Mouse (Mus musculus): Measurements from ENCODE around the gene Wdr41. TPM values are rescaled to one million over a fixed set of nuclear protein-coding genes. Genes with fewer than 3 reads are reported as not detected.

The Wdr41 gene
- polyA plus RNA-seq, 1 experiment from 2014 or later: 24.3 TPM

- Histone ChIP-seq H3K9ac (replicated peaks; ENCODE audit: low read depth, low read length) (no peak overlapping the region), H3K4me1 (ENCODE audit: control insufficient read depth, insufficient read depth, low read length) (0 out of 2 replicates have a peak, but pooled peaks cover 4% of the 10 kb centered on the region), H3K4me3 (ENCODE audit: low read depth, low read length) (no peak overlapping the region), H3K9me3 (ENCODE audit: control insufficient read depth, low read depth, low read length) (no peaks in the 10 kb centered on the region), H3K27ac (ENCODE audit: low read length) (no peak overlapping the region), H3K4me2 (replicated peaks; ENCODE audit: low read depth, low read length) (no peak overlapping the region), H3K36me3 (ENCODE audit: control insufficient read depth, insufficient read depth, low read length) (no peaks in the 10 kb centered on the region; the same call in 1 of the 2 replicates), H3K27me3 (ENCODE audit: control insufficient read depth, insufficient read depth, low read length) (no peaks in the 10 kb centered on the region)
- 82% methylated on average over 6 of the region's 6 CpGs for WGBS
- no peak for ATAC-seq (ENCODE audit: insufficient number of reproducible peaks, insufficient read depth, low FRiP score, low read depth)
Observed at GRCm38 (mm10) chr13:95019345-95019744, 43.2 kb downstream of the Wdr41 start.

DNA sequence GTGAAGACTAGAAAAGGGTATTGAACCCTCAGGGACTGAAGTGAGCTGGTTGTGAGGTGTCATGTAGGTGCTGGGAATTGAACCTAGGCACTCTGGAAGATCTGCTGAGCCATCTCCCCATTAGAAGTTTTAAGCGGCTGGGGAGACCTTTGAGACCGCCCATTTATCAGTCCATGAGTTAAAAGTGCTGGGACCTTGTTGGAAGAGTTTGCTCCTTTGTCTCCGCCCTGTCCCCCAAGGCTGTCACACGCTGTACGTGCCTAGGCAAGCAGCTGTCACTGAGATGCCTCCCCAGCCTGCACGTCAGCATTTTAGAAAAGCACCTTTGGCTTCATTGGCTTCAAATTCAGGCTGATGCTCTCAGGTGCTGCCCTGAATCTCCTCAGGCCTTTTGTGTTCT lies 44.1 kb downstream of the Wdr41 start:
- no peak overlapping the region for H3K4me2 ChIP-seq (replicated peaks; ENCODE audit: low read depth, low read length)
- H3K4me1 ChIP-seq (ENCODE audit: control insufficient read depth, insufficient read depth, low read length): 0 out of 2 replicates have a peak, but pooled peaks cover 4% of the 10 kb centered on the region
- no peaks in the 10 kb centered on the region for H3K27me3 ChIP-seq (ENCODE audit: control insufficient read depth, insufficient read depth, low read length)
- no peak overlapping the region for H3K9ac ChIP-seq (replicated peaks; ENCODE audit: low read depth, low read length)
- H3K36me3 ChIP-seq (ENCODE audit: control insufficient read depth, insufficient read depth, low read length): no peaks in the 10 kb centered on the region; the same call in 1 of the 2 replicates
- no peak for ATAC-seq (ENCODE audit: insufficient number of reproducible peaks, insufficient read depth, low FRiP score, low read depth)
- H3K4me3 ChIP-seq (ENCODE audit: low read depth, low read length): no peak overlapping the region
- no peak overlapping the region for H3K27ac ChIP-seq (ENCODE audit: low read length)
- 81% methylated on average over 6 of the region's 6 CpGs for WGBS
- no peaks in the 10 kb centered on the region for H3K9me3 ChIP-seq (ENCODE audit: control insufficient read depth, low read depth, low read length)

GRCm38 (mm10) chr13:95030828-95031227 lies 54.7 kb downstream of the Wdr41 start:
- 93% methylated on average over 6 of the region's 6 CpGs for WGBS
- no peak overlapping the region for H3K4me2 ChIP-seq (replicated peaks; ENCODE audit: low read depth, low read length)
- no peak for ATAC-seq (ENCODE audit: insufficient number of reproducible peaks, insufficient read depth, low FRiP score, low read depth)
- no peaks in the 10 kb centered on the region for H3K4me1 ChIP-seq (ENCODE audit: control insufficient read depth, insufficient read depth, low read length)
- no peaks in the 10 kb centered on the region for H3K36me3 ChIP-seq (ENCODE audit: control insufficient read depth, insufficient read depth, low read length)
- H3K27ac ChIP-seq (ENCODE audit: low read length): no peak overlapping the region
- H3K4me3 ChIP-seq (ENCODE audit: low read depth, low read length): no peak overlapping the region
- H3K27me3 ChIP-seq (ENCODE audit: control insufficient read depth, insufficient read depth, low read length): no peaks in the 10 kb centered on the region
- H3K9ac ChIP-seq (replicated peaks; ENCODE audit: low read depth, low read length): no peak overlapping the region
- no peaks in the 10 kb centered on the region for H3K9me3 ChIP-seq (ENCODE audit: control insufficient read depth, low read depth, low read length)

- H3K9ac ChIP-seq (replicated peaks; ENCODE audit: low read depth, low read length): no peak overlapping the region
- no peak overlapping the region for H3K4me3 ChIP-seq (ENCODE audit: low read depth, low read length)
- ATAC-seq (ENCODE audit: insufficient number of reproducible peaks, insufficient read depth, low FRiP score, low read depth): no peak
- H3K27ac ChIP-seq (ENCODE audit: low read length): no peak overlapping the region
- H3K9me3 ChIP-seq (ENCODE audit: control insufficient read depth, low read depth, low read length): no peaks in the 10 kb centered on the region
- no peaks in the 10 kb centered on the region for H3K36me3 ChIP-seq (ENCODE audit: control insufficient read depth, insufficient read depth, low read length)
- no peaks in the 10 kb centered on the region for H3K4me1 ChIP-seq (ENCODE audit: control insufficient read depth, insufficient read depth, low read length)
- WGBS: 81% methylated on average over 17 of the region's 17 CpGs
- no peaks in the 10 kb centered on the region for H3K27me3 ChIP-seq (ENCODE audit: control insufficient read depth, insufficient read depth, low read length)
- no peak overlapping the region for H3K4me2 ChIP-seq (replicated peaks; ENCODE audit: low read depth, low read length)
Observed at GRCm38 (mm10) chr13:95032127-95032831, 56.1 kb downstream of the Wdr41 start.

DNA sequence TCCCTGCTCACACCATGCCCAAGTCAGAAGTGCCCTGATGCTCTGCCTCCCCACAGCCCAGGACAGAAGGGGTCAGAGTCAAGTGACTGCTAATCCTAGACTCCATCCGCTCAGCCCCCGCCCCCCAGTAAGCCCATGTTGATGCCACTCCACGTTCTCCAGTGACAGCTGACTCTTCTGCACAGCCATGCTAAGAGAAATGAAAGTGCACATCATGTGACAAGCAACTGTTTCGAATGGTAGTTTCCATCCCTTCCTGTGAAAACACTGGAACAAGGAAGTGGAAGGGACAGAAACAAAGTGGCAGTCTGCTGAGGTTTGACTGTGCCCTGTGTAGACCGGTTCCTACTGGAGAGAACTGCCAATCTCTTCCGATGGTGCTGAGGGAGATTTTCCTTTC lies 56.8 kb downstream of the Wdr41 start:
- 75% methylated on average over 6 of the region's 6 CpGs for WGBS

DNA sequence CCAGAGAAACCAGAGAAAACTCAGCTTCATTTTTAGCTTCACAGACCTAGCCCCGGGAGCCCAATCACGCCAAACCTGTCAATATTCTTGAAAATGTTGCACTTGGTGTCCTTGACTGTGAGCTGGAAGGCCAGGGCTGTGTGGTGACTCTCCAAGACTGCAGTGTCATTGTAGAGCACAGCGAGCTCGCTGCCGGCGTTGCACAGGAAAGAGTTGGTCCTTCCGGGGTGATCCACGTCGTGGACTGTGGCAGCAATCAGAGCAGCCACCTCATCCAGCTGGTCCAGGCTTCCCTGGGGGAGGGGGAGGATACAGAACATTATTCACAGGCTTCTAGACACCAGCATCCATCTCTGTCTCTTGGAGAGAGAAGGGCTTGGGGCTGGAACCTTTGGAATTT lies 58.0 kb downstream of the Wdr41 start:
- Histone ChIP-seq H3K9me3 (ENCODE audit: control insufficient read depth, low read depth, low read length) (no peaks in the 10 kb centered on the region), H3K4me2 (replicated peaks; ENCODE audit: low read depth, low read length) (no peak overlapping the region), H3K36me3 (ENCODE audit: control insufficient read depth, insufficient read depth, low read length) (no peaks in the 10 kb centered on the region), H3K27ac (ENCODE audit: low read length) (no peak overlapping the region), H3K27me3 (ENCODE audit: control insufficient read depth, insufficient read depth, low read length) (no peaks in the 10 kb centered on the region), H3K4me3 (ENCODE audit: low read depth, low read length) (no peak overlapping the region), H3K9ac (replicated peaks; ENCODE audit: low read depth, low read length) (no peak overlapping the region), H3K4me1 (ENCODE audit: control insufficient read depth, insufficient read depth, low read length) (no peaks in the 10 kb centered on the region)
- WGBS: 55% methylated on average over 9 of the region's 9 CpGs
- no peak for ATAC-seq (ENCODE audit: insufficient number of reproducible peaks, insufficient read depth, low FRiP score, low read depth)

More for the DNA sequence above, 56.8 kb downstream of the Wdr41 start:
- Histone ChIP-seq H3K27ac (ENCODE audit: low read length) (no peak overlapping the region), H3K9me3 (ENCODE audit: control insufficient read depth, low read depth, low read length) (no peaks in the 10 kb centered on the region), H3K36me3 (ENCODE audit: control insufficient read depth, insufficient read depth, low read length) (no peaks in the 10 kb centered on the region), H3K27me3 (ENCODE audit: control insufficient read depth, insufficient read depth, low read length) (no peaks in the 10 kb centered on the region), H3K9ac (replicated peaks; ENCODE audit: low read depth, low read length) (no peak overlapping the region), H3K4me2 (replicated peaks; ENCODE audit: low read depth, low read length) (no peak overlapping the region), H3K4me3 (ENCODE audit: low read depth, low read length) (no peak overlapping the region), H3K4me1 (ENCODE audit: control insufficient read depth, insufficient read depth, low read length) (no peaks in the 10 kb centered on the region)
- ATAC-seq (ENCODE audit: insufficient number of reproducible peaks, insufficient read depth, low FRiP score, low read depth): no peak

GRCm38 (mm10) chr13:95034715-95035114 lies 58.6 kb downstream of the Wdr41 start:
- Histone ChIP-seq H3K4me3 (ENCODE audit: low read depth, low read length) (no peak overlapping the region), H3K27ac (ENCODE audit: low read length) (no peak overlapping the region), H3K9ac (replicated peaks; ENCODE audit: low read depth, low read length) (no peak overlapping the region), H3K4me1 (ENCODE audit: control insufficient read depth, insufficient read depth, low read length) (no peaks in the 10 kb centered on the region), H3K4me2 (replicated peaks; ENCODE audit: low read depth, low read length) (no peak overlapping the region), H3K36me3 (ENCODE audit: control insufficient read depth, insufficient read depth, low read length) (no peaks in the 10 kb centered on the region), H3K9me3 (ENCODE audit: control insufficient read depth, low read depth, low read length) (no peaks in the 10 kb centered on the region), H3K27me3 (ENCODE audit: control insufficient read depth, insufficient read depth, low read length) (no peaks in the 10 kb centered on the region)
- ATAC-seq (ENCODE audit: insufficient number of reproducible peaks, insufficient read depth, low FRiP score, low read depth): no peak
- 65% methylated on average over 2 of the region's 2 CpGs for WGBS

DNA sequence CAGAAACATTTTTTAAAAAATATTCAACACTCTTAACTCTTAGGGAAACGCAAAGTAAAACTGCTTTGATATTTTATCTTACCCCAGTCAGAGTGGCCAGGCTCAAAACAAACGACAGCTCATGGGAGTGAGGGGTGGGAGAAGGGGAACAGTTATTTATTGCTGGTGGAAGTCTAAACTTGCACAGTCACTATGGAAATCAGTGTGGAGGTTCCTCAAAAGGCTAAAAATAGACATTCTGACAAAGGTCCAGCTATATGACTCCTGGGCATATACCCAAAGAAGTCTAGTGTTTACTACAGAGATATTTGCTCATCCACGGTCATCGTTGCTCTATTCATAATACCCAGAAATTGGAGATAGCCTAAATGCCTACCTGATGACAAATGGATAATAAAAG lies 62.1 kb downstream of the Wdr41 start:
- Histone ChIP-seq H3K27ac (ENCODE audit: low read length) (no peak overlapping the region), H3K4me2 (replicated peaks; ENCODE audit: low read depth, low read length) (no peak overlapping the region), H3K4me1 (ENCODE audit: control insufficient read depth, insufficient read depth, low read length) (no peaks in the 10 kb centered on the region), H3K4me3 (ENCODE audit: low read depth, low read length) (no peak overlapping the region), H3K9me3 (ENCODE audit: control insufficient read depth, low read depth, low read length) (no peaks in the 10 kb centered on the region), H3K36me3 (ENCODE audit: control insufficient read depth, insufficient read depth, low read length) (no peaks in the 10 kb centered on the region), H3K27me3 (ENCODE audit: control insufficient read depth, insufficient read depth, low read length) (no peaks in the 10 kb centered on the region), H3K9ac (replicated peaks; ENCODE audit: low read depth, low read length) (no peak overlapping the region)
- 46% methylated on average over 4 of the region's 4 CpGs for WGBS
- ATAC-seq (ENCODE audit: insufficient number of reproducible peaks, insufficient read depth, low FRiP score, low read depth): no peak
